Mouse (Mus musculus): Measurements from ENCODE around the gene P2ry12. TPM values are rescaled to one million over a fixed set of nuclear protein-coding genes. Genes with fewer than 3 reads are reported as not detected.

Gene P2ry12
- polyA plus RNA-seq, 1 experiment from 2014 or later = not detected

DNA sequence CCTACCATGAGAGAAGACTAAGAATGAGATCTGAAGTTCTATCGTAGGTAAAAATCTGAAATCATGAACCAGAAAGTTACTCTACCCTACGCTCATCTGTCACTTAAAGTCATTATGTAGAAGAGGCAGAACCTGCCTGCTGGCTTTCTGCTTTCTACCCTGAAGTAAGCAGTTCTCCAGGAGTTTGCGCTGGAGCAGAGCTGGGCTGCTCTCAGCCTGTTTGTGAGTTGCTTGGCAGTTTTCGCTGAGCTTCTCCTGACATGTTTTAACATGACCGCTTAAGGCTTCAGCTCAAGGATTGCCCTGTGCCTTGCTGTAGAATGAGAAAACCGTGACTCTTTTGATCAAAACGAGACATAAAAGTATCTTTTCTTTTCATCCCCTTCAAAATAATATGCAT lies 68.6 kb downstream of the P2ry12 start:
- TF ChIP-seq CTCF (IDR thresholded peaks at IDR 0.05) = no peak
- ChIA-PET CTCF (interaction anchor here (1.1 to 1.8 kb wide), 2 partner anchors 10 to 12 kb away, joined by 3 to 6 read pairs; no protein-coding TSS in a partner anchor), POLR2A (no interaction called here)
- H3K27me3 ChIP-seq = no peaks in the 10 kb centered on the region
- ATAC-seq (no peak), DNase-seq (ENCODE audit: low read depth, low spot score) (no peak)
- in situ Hi-C loops (cut with MboI; ENCODE audit: low pct_unique_long_range_greater_than_20kb) = loop anchor here (25.0 kb wide), 1 partner anchor 668 kb away; the partner anchor contains the start of gene Gm8298

DNA sequence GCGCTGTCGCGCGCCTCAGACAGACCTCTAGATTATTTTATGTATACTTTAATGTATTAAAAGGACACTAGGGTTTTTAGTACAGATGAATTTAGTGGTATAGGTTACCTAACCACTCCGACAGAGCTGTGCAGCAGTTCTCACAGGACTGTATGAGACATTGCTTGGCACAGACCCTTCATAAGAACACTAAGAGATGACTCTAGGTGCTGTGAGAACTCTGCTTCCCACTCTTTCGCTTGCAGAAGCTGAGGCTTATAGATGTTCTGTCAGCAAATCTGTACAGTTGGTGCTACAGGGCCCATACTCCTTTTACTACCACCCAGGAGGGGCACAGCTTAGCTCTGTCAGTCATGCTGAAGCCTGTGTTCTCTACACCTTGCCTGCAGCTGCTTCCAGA lies 71.0 kb downstream of the P2ry12 start:
- in situ Hi-C loops (cut with MboI; ENCODE audit: low pct_unique_long_range_greater_than_20kb) = loop anchor here (25.0 kb wide), 1 partner anchor 671 kb away; the partner anchor contains the start of gene Gm8298

DNA sequence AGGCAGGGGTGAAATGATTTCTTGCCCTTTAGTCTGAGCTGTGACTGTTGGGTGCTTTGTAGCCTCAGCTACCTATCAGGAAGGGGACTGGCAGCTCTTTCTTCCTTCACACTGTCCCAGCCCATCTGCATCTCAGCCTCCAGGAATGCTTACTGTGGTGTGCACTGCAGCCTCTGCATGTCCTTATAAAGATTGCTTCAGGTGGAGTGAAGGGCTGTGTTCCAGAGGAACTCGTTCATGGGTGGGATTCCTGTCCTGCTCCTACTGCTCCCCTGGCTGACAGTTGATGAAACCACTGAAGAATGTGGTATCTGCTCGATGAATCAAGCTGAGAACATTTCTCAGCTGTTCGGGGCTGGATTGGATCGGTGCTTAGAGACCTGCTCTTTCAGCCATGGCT lies 75.3 kb downstream of the P2ry12 start:
- ATAC-seq (peak; percentile 85), DNase-seq (ENCODE audit: low read depth, low spot score) (no peak)
- ChIA-PET POLR2A (no interaction called here), CTCF (interaction anchor here (1.1 kb wide), 1 partner anchor 24 kb away, joined by 3 read pairs; no protein-coding TSS in a partner anchor)
- in situ Hi-C loops (cut with MboI; ENCODE audit: low pct_unique_long_range_greater_than_20kb) = loop anchor here (25.0 kb wide), 1 partner anchor 675 kb away; the partner anchor contains the start of gene Gm8298
- H3K27me3 ChIP-seq = no peaks in the 10 kb centered on the region
- TF ChIP-seq CTCF (IDR thresholded peaks at IDR 0.05) = no peak

More for the DNA sequence above, 71.0 kb downstream of the P2ry12 start:
- ChIA-PET CTCF (interaction anchor here (0.9 to 3.0 kb wide), 6 partner anchors 8 to 130 kb away, joined by 3 to 12 read pairs (median 6); no protein-coding TSS in a partner anchor), POLR2A (interaction anchor here (1.2 to 1.3 kb wide), 2 partner anchors 12 to 95 kb away, joined by 3 read pairs; no protein-coding TSS in a partner anchor)
- H3K27me3 ChIP-seq = no peaks in the 10 kb centered on the region
- ATAC-seq (no peak), DNase-seq (ENCODE audit: low read depth, low spot score) (no peak)
- TF ChIP-seq CTCF (IDR thresholded peaks at IDR 0.05) = no peak

DNA sequence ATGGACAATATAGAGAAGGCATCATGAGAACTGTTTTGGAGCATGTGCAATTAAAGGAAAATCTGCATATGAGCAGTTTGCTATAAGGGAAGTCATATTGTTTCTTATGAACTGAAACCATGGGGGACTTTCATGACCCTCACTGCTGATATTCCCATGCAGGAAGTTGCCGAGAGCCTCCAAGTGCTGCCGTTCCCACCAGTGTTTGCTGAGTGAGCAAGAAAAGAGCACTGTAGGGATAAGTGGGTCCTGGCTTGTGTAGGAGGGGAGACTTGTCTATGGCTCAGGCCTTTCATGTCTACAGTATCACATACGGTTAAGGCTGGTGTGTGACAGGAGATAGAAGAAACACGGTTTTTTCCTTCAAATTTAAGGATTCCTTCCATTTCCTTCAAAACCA lies 77.0 kb downstream of the P2ry12 start:
- no peak for DNase-seq (ENCODE audit: low read depth, low spot score)
- H3K27me3 ChIP-seq = no peaks in the 10 kb centered on the region
- POLR2A ChIA-PET = no interaction called here
- TF ChIP-seq CTCF (IDR thresholded peaks at IDR 0.05) = no peak
- CTCF ChIA-PET = interaction anchor here (1.3 kb wide), 2 partner anchors 11 to 20 kb away, joined by 4 to 5 read pairs; no protein-coding TSS in a partner anchor
- ATAC-seq = no peak
- in situ Hi-C loops (cut with MboI; ENCODE audit: low pct_unique_long_range_greater_than_20kb) = loop anchor here (25.0 kb wide), 1 partner anchor 677 kb away; the partner anchor contains the start of gene Gm8298

DNA sequence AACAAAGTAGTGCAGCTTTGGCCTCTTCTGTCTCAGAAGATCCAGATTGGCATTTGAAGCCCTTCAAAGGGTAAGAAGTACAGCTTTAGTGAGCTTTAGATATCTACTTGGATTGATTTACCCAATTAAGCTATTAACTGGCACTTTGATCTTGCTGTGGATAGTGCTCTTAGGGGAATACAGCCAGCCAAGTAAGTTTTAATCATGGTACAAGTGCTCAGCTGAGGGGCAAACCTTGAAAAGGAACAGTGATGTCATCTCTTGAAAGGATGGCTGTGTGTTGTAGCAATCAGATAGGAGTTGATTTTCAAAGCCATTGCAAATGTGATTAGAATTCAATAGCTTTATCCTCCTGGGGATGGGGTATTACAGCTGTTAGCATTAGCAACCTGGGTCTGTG lies 80.5 kb downstream of the P2ry12 start:
- POLR2A ChIA-PET = no interaction called here
- H3K27me3 ChIP-seq = no peaks in the 10 kb centered on the region
- no peak for TF ChIP-seq CTCF (IDR thresholded peaks at IDR 0.05)

DNA sequence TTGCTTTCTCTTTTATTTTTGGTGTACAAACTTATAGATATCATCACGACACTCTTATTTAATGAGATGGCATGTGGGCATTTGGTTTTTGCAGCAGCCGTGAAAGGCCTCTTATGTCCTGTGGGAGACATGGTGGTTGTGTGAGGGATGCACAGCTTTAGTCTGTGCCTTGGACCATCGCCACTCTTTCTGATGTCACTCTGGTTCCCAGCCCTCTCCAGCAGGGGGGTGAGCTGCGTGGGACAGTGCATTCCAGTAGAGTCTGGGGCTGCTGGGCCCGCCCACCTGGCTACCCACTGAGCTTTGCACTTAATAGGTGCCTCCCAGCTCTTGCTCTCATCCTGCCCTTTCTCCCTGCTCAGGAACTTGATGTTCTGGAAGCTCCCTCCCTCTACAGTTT lies 81.5 kb downstream of the P2ry12 start:
- no peaks in the 10 kb centered on the region for H3K27me3 ChIP-seq
- no peak for TF ChIP-seq CTCF (IDR thresholded peaks at IDR 0.05)
- ATAC-seq (no peak), DNase-seq (ENCODE audit: low read depth, low spot score) (no peak)
- in situ Hi-C loops (cut with MboI; ENCODE audit: low pct_unique_long_range_greater_than_20kb) = loop anchor here (25.0 kb wide), 1 partner anchor 681 kb away; the partner anchor contains the start of gene Gm8298
- ChIA-PET CTCF (interaction anchor here (1.0 to 2.1 kb wide), 6 partner anchors 10 to 97 kb away, joined by 3 to 8 read pairs (median 5); no protein-coding TSS in a partner anchor), POLR2A (no interaction called here)

More for the DNA sequence above, 80.5 kb downstream of the P2ry12 start:
- CTCF ChIA-PET = interaction anchor here (0.8 to 2.1 kb wide), 9 partner anchors 9 to 96 kb away, joined by 3 to 8 read pairs (median 4); no protein-coding TSS in a partner anchor
- DNase-seq (ENCODE audit: low read depth, low spot score) = no peak
- ATAC-seq = no peak
- in situ Hi-C loops (cut with MboI; ENCODE audit: low pct_unique_long_range_greater_than_20kb) = loop anchor here (25.0 kb wide), 1 partner anchor 680 kb away; the partner anchor contains the start of gene Gm8298

DNA sequence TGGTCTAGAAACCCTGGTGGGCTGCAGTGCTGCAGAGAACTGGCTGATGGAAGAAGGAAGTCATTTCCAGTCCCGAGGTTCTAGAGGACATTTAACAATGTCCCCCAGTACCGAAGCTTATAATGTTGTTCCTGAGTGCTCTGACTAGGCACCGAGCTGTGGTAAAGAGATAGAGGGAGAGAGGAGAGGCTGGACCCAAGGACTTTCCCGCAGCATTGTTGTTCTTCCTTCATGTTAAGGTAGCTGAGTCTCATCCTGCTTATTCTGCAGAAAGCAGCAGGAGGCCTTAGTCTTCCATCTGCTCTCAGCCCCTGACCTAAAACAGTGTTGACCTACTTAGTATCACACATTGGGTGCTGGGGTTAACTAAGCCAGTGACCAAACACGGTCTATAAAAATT lies 85.8 kb downstream of the P2ry12 start:
- TF ChIP-seq CTCF (IDR thresholded peaks at IDR 0.05) = no peak
- in situ Hi-C loops (cut with MboI; ENCODE audit: low pct_unique_long_range_greater_than_20kb) = loop anchor here (25.0 kb wide), 1 partner anchor 685 kb away; the partner anchor contains the start of gene Gm8298
- no peaks in the 10 kb centered on the region for H3K27me3 ChIP-seq
- POLR2A ChIA-PET = no interaction called here
- ATAC-seq = no peak
- CTCF ChIA-PET = interaction anchor here (1.1 to 2.4 kb wide), 8 partner anchors 12 to 127 kb away, joined by 3 to 7 read pairs (median 3); no protein-coding TSS in a partner anchor
- DNase-seq (ENCODE audit: low read depth, low spot score) = no peak

DNA sequence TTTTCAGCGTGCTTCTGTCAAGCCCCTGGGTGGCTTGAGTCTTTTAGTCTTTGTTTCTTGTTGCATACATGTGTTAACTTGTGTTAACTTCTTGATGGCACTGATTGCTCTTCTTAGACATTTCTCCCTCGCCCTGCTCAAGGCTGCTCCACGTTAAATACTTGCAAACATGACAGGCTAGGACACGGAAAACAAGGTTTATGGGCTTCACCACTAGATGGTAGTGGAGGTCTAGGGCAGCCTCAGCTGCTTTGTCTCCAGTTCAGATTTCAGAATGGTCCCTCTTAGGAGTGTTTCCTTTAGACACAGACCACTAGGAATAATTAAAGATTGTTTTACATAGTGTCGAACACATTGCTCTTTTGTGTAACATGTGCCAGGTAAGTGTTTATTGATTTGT lies 87.4 kb downstream of the P2ry12 start:
- in situ Hi-C loops (cut with MboI; ENCODE audit: low pct_unique_long_range_greater_than_20kb) = loop anchor here (25.0 kb wide), 1 partner anchor 687 kb away; the partner anchor contains the start of gene Gm8298
- ChIA-PET CTCF (interaction anchor here (0.7 to 3.6 kb wide), 7 partner anchors 16 to 54 kb away, joined by 3 to 10 read pairs (median 4); partner anchors contain the start of gene P2ry13), POLR2A (no interaction called here)
- DNase-seq (ENCODE audit: low read depth, low spot score) (peak; percentile 44), ATAC-seq (peak; percentile 79)
- no peaks in the 10 kb centered on the region for H3K27me3 ChIP-seq
- peak; percentile 97 for TF ChIP-seq CTCF (IDR thresholded peaks at IDR 0.05)

DNA sequence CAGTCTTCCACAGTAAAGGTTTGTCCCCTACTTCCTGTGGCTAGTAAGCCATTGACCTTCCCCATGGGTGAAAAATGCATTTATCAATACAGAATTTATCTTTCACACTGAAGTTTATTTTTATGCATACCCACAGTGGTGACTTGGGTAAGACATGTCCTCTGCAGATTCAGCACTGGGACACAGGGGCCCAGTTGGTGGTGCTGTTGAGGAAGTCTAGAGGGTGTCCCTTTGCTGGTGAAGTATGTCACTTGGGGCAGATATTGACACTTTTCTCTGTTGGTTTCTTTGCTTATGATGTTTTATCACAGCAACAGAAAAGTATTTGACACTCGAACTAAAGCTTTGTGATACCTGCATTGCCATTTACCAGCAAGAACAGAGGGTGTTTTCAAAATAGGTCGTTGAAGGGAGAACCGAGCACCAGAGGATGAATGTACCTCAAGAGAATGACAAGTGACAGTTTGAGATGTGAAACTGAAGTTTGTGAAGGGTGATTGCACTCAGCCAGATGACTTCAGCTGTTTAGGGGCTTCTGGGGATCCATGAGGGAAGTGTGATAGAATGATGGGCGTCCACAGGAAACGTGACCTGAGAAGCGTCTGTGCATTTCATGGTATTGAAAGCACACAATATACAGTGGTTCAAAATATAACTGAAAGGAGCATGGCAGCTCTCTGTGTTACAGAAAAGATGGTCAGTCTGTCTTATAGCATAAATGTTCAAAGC lies 88.1 kb downstream of the P2ry12 start:
- no peak for DNase-seq (ENCODE audit: low read depth, low spot score)
- in situ Hi-C loops (cut with MboI; ENCODE audit: low pct_unique_long_range_greater_than_20kb) = loop anchor here (5.0 to 25.0 kb wide), 3 partner anchors 52 to 688 kb away; partner anchors contain the start of gene Gm8298
- CTCF ChIA-PET = interaction anchor here (0.7 to 3.6 kb wide), 6 partner anchors 17 to 79 kb away, joined by 3 to 10 read pairs (median 4); partner anchors contain the start of gene P2ry13
- TF ChIP-seq CTCF (IDR thresholded peaks at IDR 0.05) = no peak
- H3K27me3 ChIP-seq = no peaks in the 10 kb centered on the region
- POLR2A ChIA-PET = no interaction called here
- ATAC-seq = no peak

DNA sequence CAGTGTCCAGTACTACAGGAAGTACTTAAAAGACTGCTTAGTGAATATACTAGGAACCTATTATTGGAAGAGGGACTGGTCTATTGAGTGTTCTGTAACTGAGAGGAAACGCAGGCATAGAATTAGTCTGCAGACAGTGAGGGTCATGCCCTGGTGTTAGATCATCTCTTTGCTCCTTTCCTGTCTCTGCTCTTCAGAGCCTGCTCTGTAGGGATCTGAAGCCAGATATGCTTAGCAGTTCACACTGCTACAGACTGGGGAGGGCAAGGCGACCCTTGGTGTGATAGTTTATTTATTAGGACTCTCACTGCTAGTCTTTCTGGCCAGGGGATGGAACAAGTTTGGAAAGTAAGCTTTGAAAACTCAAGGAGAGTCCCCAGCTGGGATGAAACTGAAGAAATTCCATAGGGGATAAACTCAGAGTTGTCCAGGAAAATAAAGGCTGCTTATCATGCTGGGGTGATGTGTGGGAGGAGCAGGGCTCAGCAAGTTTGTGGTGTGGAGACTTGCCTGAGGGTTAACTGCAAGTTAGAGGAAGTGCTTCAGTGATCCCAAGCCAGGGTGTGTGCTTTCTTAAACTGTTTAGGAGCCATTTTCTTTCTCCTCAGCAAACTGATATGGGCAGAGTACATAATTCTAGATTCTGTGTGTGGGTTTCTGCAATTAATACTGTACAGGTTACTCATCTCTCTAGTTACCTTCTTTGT lies 92.6 kb downstream of the P2ry12 start:
- ATAC-seq = peak; percentile 69
- in situ Hi-C loops (cut with MboI; ENCODE audit: low pct_unique_long_range_greater_than_20kb) = loop anchor here (5.0 kb wide), 2 partner anchors 48 to 577 kb away; no protein-coding TSS in a partner anchor
- no peak for TF ChIP-seq CTCF (IDR thresholded peaks at IDR 0.05)

More for the DNA sequence above, 92.6 kb downstream of the P2ry12 start:
- ChIA-PET CTCF (interaction anchor here (0.7 to 2.0 kb wide), 5 partner anchors 9 to 57 kb away, joined by 3 to 9 read pairs (median 3); no protein-coding TSS in a partner anchor), POLR2A (interaction anchor here (0.6 kb wide), 1 partner anchor 1565 kb away, joined by 4 read pairs; no protein-coding TSS in a partner anchor)
- H3K27me3 ChIP-seq = no peaks in the 10 kb centered on the region
- DNase-seq (ENCODE audit: low read depth, low spot score) = no peak

Measured in Patski (cell line).